ENCODE assay signal across 10 mouse cellular contexts in the genomic region with DNA sequence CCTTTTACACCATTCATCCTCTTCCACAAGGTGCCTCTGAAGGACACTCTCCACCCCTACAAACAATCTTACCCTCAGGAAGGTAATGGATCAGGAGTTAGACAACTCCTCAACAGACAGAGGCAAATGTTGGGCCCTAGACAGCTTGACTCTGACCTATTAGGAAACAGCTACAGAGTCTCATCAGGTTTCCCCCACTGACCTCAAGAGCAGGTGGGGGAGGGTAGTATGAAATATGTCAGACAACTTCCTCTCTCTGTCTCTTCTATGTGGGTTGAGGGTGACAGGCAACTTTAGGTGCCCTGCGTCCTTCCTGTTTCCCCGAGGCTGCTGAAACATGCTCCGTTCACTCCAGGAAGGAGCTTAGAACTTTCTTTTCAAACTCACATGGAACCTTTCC.
A peak's percentile ranks its signal among the peaks of the same experiment; 100 is the strongest.
DNase-seq lines count a peak whose midpoint lies in the region; ATAC-seq and TF ChIP-seq lines count a peak whose summit lies in the region.
"Had no signal": no experiment of that assay in that cellular context is flagged by ENCODE, and none has a peak within 500 bp of the region (broad histone marks: within the 10 kb centered on the region; RNA-seq: fewer than 3 reads in every experiment).

No protein-coding gene starts in this region.

- no peak overlapping the region for H3K4me2 ChIP-seq in intestine, postnatal 0 days (replicated peaks; ENCODE audit: low read depth)
- no peak overlapping the region for H3K4me2 ChIP-seq in intestine, embryonic 16.5 days (ENCODE audit: low read depth, low read length)
- H3K4me2 ChIP-seq: hindbrain, embryonic 13.5 days had no signal

- 73% methylated on average over 3 of the region's 3 CpGs for WGBS in intestine, postnatal 0 days
- 66% methylated on average over 3 of the region's 3 CpGs for WGBS in intestine, embryonic 16.5 days

- H3K9me3 ChIP-seq in intestine, postnatal 0 days (ENCODE audit: control insufficient read depth), result no peaks in the 10 kb centered on the region
- no peaks in the 10 kb centered on the region for H3K9me3 ChIP-seq in intestine, embryonic 16.5 days (ENCODE audit: control insufficient read depth, low read length)
- H3K9me3 ChIP-seq in megakaryocyte, embryonic 14.5 days, result 0 out of 2 replicates have a peak, but pooled peaks cover 5% of the 10 kb centered on the region

- no peak overlapping the region for H3K9ac ChIP-seq in intestine, postnatal 0 days (ENCODE audit: low read depth, low read length)
- no peak overlapping the region for H3K9ac ChIP-seq in intestine, embryonic 16.5 days (ENCODE audit: low read depth, low read length)
- H3K9ac ChIP-seq: hindbrain, embryonic 13.5 days had no signal

- DNase-seq in thymus, postnatal 10 days (ENCODE audit: low spot score in 2 of 2), result peak; percentile 69 to 71
- DNase-seq in embryo, embryonic 10 days (ENCODE audit: low spot score), result no peak
- DNase-seq in kidney, postnatal 36 days, result no peak
- DNase-seq in adipocyte (ENCODE audit: low spot score), result no peak

- no peak for ATAC-seq in intestine, postnatal 0 days
- no peak for ATAC-seq in intestine, embryonic 16.5 days
- peak; percentile 94 for ATAC-seq in common myeloid progenitor, adult 5-6 weeks (replicated peaks; ENCODE audit: low read depth, poor library complexity, severe bottlenecking)
- ATAC-seq: Patski had no signal

- no peaks in the 10 kb centered on the region for H3K36me3 ChIP-seq in intestine, postnatal 0 days (ENCODE audit: control insufficient read depth, insufficient read depth)
- H3K36me3 ChIP-seq in intestine, embryonic 16.5 days (ENCODE audit: control insufficient read depth, insufficient read depth, low read length), result no peaks in the 10 kb centered on the region
- H3K36me3 ChIP-seq in megakaryocyte, embryonic 14.5 days (replicated peaks; ENCODE audit: low read length), result no peaks in the 10 kb centered on the region
- H3K36me3 ChIP-seq: hindbrain, embryonic 13.5 days had no signal

- 0 out of 2 replicates have a peak, but pooled peaks cover 10% of the 10 kb centered on the region for H3K4me1 ChIP-seq in intestine, postnatal 0 days (replicated peaks; ENCODE audit: control insufficient read depth, insufficient read depth, low read length)
- peaks cover 3% of the 10 kb centered on the region; the same call in 1 of the 2 replicates for H3K4me1 ChIP-seq in intestine, embryonic 16.5 days (ENCODE audit: control insufficient read depth, insufficient read depth, low read length)
- H3K4me1 ChIP-seq in megakaryocyte, embryonic 14.5 days, result peaks cover 55% of the 10 kb centered on the region
- H3K4me1 ChIP-seq: hindbrain, embryonic 13.5 days had no signal

- H3K4me3 ChIP-seq in intestine, postnatal 0 days (ENCODE audit: low read depth, low read length), result no peak overlapping the region
- no peak overlapping the region for H3K4me3 ChIP-seq in intestine, embryonic 16.5 days (ENCODE audit: low read length)
- peak overlapping the region; percentile 33 for H3K4me3 ChIP-seq in megakaryocyte, embryonic 14.5 days (replicated peaks)
- H3K4me3 ChIP-seq: hindbrain, embryonic 13.5 days had no signal

- no peaks in the 10 kb centered on the region for H3K27me3 ChIP-seq in intestine, postnatal 0 days (replicated peaks; ENCODE audit: control insufficient read depth, insufficient read depth, low read length)
- no peaks in the 10 kb centered on the region for H3K27me3 ChIP-seq in intestine, embryonic 16.5 days (replicated peaks; ENCODE audit: control insufficient read depth, insufficient read depth, low read length)
- H3K27me3 ChIP-seq in megakaryocyte, embryonic 14.5 days (replicated peaks), result no peaks in the 10 kb centered on the region
- H3K27me3 ChIP-seq: hindbrain, embryonic 13.5 days; Patski had no signal

- peak overlapping the region; percentile 28; the same call in 1 of the 2 replicates for H3K27ac ChIP-seq in intestine, postnatal 0 days (ENCODE audit: low read depth, low read length)
- H3K27ac ChIP-seq in intestine, embryonic 16.5 days (ENCODE audit: low read length), result no peak overlapping the region
- H3K27ac ChIP-seq: hindbrain, embryonic 13.5 days had no signal

- no peak for TF ChIP-seq CTCF in intestine, postnatal 0 days (IDR thresholded peaks at IDR 0.05; ENCODE audit: low read depth)

Comparison
In these comparisons a context has a peak if more than half of its experiments do, and no peak if none do; other contexts are left out.
1. DNase-seq: peak in thymus, postnatal 10 days (2 of 2); none in embryo, embryonic 10 days (single experiment), kidney, postnatal 36 days (0 of 2) and adipocyte (single experiment).